Mouse (Mus musculus): ENCODE data around the gene Recql5. TPM values are rescaled to one million over a fixed set of nuclear protein-coding genes. Genes with fewer than 3 reads are reported as not detected.

Gene Recql5
- polyA plus RNA-seq, 1 experiment from 2014 or later = 25.0 TPM

DNA sequence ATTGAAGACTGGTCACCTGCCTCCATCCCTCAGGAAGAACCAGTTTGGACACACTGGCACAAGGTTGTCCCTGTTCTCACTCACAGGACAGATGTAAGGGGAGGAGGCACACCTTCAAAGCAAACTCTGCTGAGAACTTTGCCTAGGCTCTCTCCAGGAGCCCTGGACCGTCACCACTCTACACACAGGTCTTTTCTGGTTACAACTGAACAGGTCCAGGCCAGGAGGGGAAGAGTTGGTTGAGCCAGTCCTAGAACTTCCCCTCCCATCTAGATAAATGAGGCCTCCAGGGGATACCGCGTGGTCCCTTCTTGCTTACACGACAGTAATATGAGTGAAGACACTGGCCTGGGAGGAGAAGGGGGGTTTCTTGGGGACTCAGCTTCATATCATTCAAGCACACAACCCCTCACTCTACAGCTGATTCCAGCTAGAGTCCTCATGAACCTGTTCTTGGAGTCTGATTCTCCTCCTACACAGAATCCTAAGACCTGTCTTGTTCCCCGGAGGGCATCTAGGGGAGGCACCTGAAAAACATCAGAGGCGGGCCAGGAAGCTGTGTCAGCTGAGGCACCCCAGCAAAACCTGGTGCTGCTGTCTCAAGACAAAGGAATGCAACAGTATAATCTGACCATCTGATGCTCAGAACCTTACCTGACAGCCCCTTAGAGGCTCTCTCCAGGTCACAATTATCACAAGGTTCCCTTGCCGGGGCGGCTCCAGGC is 28.9 kb downstream of the Recql5 start:
- Histone ChIP-seq H3K27me3 (no peaks in the 10 kb centered on the region), H3K9me3 (no peaks in the 10 kb centered on the region), H3K4me2 (no peak overlapping the region), H3K4me3 (no peak overlapping the region), H3K4me1 (replicated peaks) (peaks cover 41% of the 10 kb centered on the region), H3K36me3 (peaks cover 17% of the 10 kb centered on the region), H3K9ac (no peak overlapping the region), H3K27ac (no peak overlapping the region)
- WGBS = 85% methylated on average over 8 of the region's 8 CpGs
- ATAC-seq (ENCODE audit: low FRiP score) = no peak

DNA sequence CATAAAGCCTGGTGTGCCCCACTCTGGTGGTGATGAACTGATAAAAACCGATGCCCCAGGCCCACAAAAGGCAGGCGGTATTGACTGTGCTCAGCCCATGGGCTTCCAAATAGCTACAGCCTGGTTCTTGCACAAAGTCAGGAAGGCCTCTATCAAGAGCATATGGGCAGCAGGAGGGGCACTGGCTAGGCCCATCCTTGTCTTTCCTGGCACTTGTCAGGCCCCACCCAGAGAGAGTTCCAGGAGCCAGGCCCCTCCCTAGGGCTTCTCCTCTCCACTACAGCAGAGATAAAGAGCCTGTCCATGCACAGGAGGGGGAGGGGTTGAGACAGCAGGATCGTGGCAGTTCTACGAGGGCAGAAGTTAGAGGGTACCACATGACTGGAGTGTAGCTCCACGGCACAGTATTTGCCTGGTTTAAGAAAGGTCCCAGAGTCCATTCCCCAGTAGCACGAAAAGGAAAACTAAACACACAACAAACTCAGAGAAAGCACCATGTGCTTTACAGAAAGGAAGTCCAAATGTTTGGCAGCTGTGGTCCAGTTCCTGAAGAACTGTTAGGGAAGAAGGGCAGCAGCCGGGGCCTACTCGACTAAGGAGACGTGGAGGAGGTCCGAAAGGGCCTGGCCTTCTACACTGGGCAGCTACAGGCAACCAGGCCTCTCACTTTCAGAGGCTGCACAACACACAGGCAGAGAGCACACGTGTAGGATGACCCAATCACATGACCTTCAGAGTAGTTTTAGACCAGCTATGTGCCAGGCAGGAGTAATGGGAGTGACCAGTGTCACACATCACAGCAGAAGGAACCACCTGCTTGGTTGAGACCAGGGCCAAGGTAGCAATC is 29.7 kb downstream of the Recql5 start:
- no peaks in the 10 kb centered on the region for H3K9me3 ChIP-seq
- WGBS = 75% methylated on average over 11 of the region's 11 CpGs
- H3K4me1 ChIP-seq (replicated peaks) = peaks cover 44% of the 10 kb centered on the region
- no peak overlapping the region for H3K9ac ChIP-seq
- no peaks in the 10 kb centered on the region for H3K27me3 ChIP-seq
- H3K4me3 ChIP-seq = no peak overlapping the region
- H3K27ac ChIP-seq = no peak overlapping the region
- peaks cover 15% of the 10 kb centered on the region for H3K36me3 ChIP-seq
- no peak overlapping the region for H3K4me2 ChIP-seq
- no peak for ATAC-seq (ENCODE audit: low FRiP score)

DNA sequence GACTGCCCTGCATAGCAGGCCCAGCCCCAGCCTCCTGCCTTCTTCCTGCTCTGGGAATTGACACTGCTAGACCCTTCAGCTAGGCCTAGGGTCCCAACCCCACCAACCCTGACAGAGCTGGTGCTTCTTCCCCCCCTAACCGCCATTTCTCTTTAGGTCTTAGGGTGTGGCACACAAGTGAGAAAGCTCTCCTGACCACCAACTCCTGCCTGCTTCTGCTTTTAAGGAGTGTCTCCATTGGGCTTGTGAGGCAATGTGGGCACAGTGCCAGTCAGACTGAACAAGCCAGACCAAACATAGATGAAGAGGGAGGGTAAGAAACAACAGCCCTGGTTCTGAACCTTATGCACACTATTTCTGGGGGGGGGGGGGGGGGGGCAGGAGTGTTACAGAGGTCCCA is 30.4 kb downstream of the Recql5 start:
- ATAC-seq (ENCODE audit: low FRiP score) = no peak
- H3K9me3 ChIP-seq = no peaks in the 10 kb centered on the region
- peaks cover 11% of the 10 kb centered on the region for H3K36me3 ChIP-seq
- no peak overlapping the region for H3K4me2 ChIP-seq
- no peak overlapping the region for H3K4me3 ChIP-seq
- no peak overlapping the region for H3K9ac ChIP-seq
- peaks cover 44% of the 10 kb centered on the region for H3K4me1 ChIP-seq (replicated peaks)
- WGBS = 88% methylated on average over 1 of the region's 1 CpGs
- no peaks in the 10 kb centered on the region for H3K27me3 ChIP-seq
- no peak overlapping the region for H3K27ac ChIP-seq

DNA sequence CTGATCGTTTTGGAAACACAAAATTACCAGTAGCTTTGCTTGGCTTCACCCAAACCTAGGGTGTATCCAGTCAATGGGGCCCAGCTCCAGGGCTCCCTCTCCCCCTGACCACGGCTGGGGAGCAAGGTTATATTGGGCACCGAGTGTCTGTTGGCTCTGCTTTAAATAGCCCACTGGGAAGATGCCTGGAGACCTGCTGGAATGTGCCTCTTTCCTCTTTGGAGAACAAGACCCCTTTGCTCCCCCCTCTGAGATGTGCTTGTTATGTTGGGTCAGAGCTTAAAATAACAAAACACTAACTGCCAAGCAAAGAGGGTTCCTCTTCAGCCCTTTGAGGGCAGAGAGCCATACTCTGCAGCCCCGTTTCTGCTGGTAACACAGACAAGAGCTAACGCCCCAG is 31.1 kb downstream of the Recql5 start:
- H3K27me3 ChIP-seq = no peaks in the 10 kb centered on the region
- peaks cover 18% of the 10 kb centered on the region for H3K36me3 ChIP-seq
- WGBS = 80% methylated on average over 5 of the region's 5 CpGs
- H3K9me3 ChIP-seq = no peaks in the 10 kb centered on the region
- no peak overlapping the region for H3K4me2 ChIP-seq
- no peak overlapping the region for H3K27ac ChIP-seq
- peaks cover 44% of the 10 kb centered on the region for H3K4me1 ChIP-seq (replicated peaks)
- ATAC-seq (ENCODE audit: low FRiP score) = no peak
- H3K9ac ChIP-seq = no peak overlapping the region
- no peak overlapping the region for H3K4me3 ChIP-seq

DNA sequence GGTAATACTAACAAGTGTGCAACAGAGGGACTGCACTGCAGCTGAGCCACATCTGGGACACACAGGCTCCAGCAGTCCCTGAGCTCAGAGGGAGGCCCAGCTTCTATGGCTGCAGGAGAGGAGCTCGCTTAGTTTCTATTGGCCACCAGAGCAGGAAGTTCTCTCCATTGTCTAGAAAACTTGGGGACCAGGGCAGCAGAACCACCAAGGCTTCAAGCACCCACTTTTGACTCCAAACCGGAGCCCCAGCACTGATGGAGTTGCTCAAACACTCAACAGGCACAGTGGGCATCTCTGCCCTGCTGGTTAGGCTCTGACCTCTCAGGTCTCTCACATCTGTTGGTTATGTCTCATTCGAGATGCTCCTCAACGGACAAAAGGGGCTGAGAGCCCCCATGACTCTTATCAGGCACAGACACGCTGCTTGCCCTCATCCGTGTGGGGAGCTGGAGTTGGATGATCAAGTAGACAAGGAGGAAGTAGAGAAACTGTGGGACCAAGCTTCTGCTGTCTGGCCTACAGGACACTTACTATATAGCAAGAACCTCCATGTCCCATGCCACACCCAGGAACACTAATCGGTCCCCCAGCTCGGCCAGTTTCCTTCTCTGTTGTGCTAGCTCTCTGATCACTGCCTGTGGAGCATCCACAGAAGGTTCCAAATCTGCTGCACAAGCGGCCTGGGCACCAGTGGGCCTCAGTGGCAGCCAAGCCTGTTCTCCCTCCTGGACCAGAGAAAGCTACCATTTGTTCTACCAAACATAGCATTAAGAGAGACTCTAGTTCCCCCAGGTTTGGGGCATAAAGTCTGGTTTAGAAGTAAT is 31.7 kb downstream of the Recql5 start:
- peaks cover 24% of the 10 kb centered on the region for H3K36me3 ChIP-seq
- ATAC-seq (ENCODE audit: low FRiP score) = no peak
- no peaks in the 10 kb centered on the region for H3K9me3 ChIP-seq
- no peak overlapping the region for H3K27ac ChIP-seq
- H3K4me3 ChIP-seq = no peak overlapping the region
- no peaks in the 10 kb centered on the region for H3K27me3 ChIP-seq
- no peak overlapping the region for H3K9ac ChIP-seq
- peaks cover 44% of the 10 kb centered on the region for H3K4me1 ChIP-seq (replicated peaks)
- H3K4me2 ChIP-seq = no peak overlapping the region
- 90% methylated on average over 9 of the region's 9 CpGs for WGBS

DNA sequence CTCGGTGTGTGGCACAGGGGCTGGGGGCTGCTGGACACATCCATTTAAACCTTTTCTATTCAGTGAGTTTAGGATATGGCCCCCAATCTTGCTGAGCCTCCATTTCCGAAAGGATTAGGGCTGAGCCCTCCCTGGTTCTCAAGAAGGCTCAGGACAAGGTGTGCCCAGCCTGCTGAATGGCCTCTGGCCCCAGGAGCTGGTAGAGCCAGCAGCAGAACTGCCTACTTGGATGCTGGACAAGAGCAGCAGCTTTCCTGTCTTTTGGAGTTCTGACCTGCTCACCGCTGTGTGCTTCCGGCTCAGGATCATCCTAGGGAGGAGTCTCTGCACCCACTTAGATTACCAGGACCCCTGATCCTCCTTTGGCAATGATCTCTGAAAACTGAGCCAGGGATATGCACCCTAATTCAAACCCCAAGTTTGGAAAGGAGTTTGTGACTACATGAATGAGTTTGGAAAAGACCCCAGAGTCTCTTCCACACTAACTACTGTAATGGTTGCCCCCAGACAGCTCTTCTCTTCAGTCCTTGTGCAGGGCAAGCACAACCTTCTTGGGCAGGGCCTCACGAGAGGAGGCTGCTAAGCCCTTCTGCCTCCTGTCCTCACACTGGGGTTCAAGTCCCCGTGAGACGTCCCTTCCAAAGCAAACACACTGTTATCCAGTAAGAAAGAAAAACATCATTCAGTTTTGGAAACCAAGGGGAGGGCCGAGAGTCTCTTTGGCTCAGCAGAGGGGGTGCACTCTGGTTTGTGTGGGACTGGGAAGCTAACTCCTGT is 32.5 kb downstream of the Recql5 start:
- peak overlapping the region; percentile 53; the same call in 1 of the 2 replicates for H3K9ac ChIP-seq
- H3K4me1 ChIP-seq (replicated peaks) = peaks cover 41% of the 10 kb centered on the region
- WGBS = 80% methylated on average over 8 of the region's 8 CpGs
- no peaks in the 10 kb centered on the region for H3K9me3 ChIP-seq
- 0 out of 2 replicates have a peak overlapping the region, but pooled peaks have one; percentile 10 for H3K4me2 ChIP-seq
- 0 out of 2 replicates have a peak overlapping the region, but pooled peaks have one; percentile 8 for H3K27ac ChIP-seq
- no peak for ATAC-seq (ENCODE audit: low FRiP score)
- H3K36me3 ChIP-seq = peaks cover 26% of the 10 kb centered on the region
- no peaks in the 10 kb centered on the region for H3K27me3 ChIP-seq
- H3K4me3 ChIP-seq = no peak overlapping the region

DNA sequence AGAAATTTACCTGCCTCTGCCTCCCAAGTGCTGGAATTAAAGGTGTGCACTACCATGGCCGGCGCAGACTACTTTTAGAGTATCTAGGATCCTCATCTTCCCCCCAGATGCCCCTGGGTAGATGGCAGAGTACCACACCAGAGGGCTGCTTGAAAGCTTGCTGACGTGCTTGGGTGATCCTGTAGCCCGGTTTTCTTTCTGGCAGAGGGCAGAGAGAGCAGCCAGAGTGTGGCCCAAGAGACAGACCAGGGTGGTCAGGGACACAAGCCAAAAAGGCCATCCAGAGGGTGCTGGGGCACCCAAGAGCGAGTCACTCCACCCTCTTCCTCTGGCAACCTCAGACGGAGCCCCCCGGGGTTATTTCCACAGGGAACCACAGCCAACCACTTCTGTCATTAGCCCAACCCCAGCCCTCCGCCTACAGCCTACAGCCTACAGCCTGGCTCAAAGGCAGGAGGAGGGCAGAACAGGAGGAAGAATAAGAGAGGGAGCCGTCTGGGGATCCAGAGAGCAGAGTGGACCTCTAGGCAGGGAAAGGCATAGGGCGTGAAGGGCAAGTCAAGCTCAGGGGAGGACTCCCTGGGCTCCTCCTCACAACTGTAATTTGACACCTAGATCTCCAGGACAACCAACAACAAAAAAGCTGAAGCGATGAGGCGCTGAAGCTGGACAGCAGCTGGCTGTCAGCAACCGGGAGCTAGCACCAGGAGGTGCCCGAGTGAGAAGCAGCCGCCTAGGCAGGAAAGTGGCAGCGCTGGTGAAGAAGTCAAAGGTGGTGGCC is 33.6 kb downstream of the Recql5 start, which contains the start of gene Smim5:
Gene Smim5, plus strand, starts transcription at position 481 of the 781 bp plus-strand sequence.
- no peaks in the 10 kb centered on the region for H3K9me3 ChIP-seq
- H3K4me3 ChIP-seq = no peak within 1 kb of the TSS
- WGBS = 30% methylated on average over 16 of the region's 16 CpGs
- H3K4me2 ChIP-seq = 0 out of 2 replicates have a peak within 1 kb of the TSS, but pooled peaks have one; percentile 10
- H3K36me3 ChIP-seq = peaks cover 32% of the 10 kb centered on the region
- peak within 1 kb of the TSS; percentile 53; the same call in 1 of the 2 replicates for H3K9ac ChIP-seq
- peaks cover 31% of the 10 kb centered on the region for H3K4me1 ChIP-seq (replicated peaks)
- H3K27ac ChIP-seq = peak within 1 kb of the TSS; percentile 26; the same call in 1 of the 2 replicates
- H3K27me3 ChIP-seq = no peaks in the 10 kb centered on the region
- ATAC-seq (ENCODE audit: low FRiP score) = no peak

DNA sequence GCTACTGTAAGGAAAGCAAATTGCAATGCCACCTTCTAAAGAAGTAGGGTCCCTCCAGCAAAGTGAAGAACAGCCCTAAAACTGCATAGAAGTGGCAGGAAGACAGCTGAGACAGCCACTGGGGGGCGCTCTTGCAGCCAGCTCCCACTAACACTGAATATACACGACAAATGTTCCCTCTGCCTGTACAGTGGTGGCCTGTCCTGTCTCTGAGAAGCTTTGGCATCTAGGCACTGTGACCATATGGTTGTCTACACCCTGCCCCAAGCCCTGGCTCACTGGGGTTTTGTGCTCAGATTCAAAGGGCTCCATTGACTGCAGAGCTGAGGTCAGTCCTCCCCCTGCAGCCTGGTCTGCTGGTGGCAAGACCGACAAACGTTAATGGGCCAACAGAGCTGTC is 34.4 kb downstream of the Recql5 start:
- Histone ChIP-seq H3K4me3 (no peak overlapping the region), H3K9ac (no peak overlapping the region), H3K27ac (no peak overlapping the region), H3K4me2 (no peak overlapping the region), H3K36me3 (peaks cover 39% of the 10 kb centered on the region), H3K4me1 (replicated peaks) (peaks cover 30% of the 10 kb centered on the region), H3K9me3 (no peaks in the 10 kb centered on the region), H3K27me3 (no peaks in the 10 kb centered on the region)
- 7% methylated on average over 4 of the region's 4 CpGs for WGBS
- ATAC-seq (ENCODE audit: low FRiP score) = no peak

DNA sequence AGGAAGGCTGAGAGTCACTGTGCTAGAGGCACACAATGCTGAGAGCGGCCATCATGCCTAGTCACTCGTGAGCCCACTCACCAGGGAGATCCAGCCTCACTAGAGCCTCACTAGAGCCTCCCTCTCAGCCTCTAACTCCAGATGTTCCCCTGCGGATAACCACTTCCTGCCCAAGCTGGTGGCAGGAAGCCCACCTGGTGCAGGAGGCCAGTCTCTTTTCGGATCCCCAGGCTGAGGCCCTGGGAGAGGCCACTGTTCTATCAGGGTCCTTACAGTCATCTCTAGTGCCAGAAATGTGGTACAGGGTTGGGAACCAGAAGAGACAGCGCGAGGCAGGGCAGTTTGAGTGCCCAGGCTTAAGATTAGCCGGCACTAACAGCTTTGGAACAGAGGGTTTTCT is 34.8 kb downstream of the Recql5 start:
- H3K9me3 ChIP-seq = no peaks in the 10 kb centered on the region
- no peak overlapping the region for H3K4me2 ChIP-seq
- H3K4me3 ChIP-seq = no peak overlapping the region
- H3K27me3 ChIP-seq = no peaks in the 10 kb centered on the region
- peaks cover 44% of the 10 kb centered on the region for H3K36me3 ChIP-seq
- H3K27ac ChIP-seq = no peak overlapping the region
- ATAC-seq (ENCODE audit: low FRiP score) = no peak
- 91% methylated on average over 7 of the region's 7 CpGs for WGBS
- H3K9ac ChIP-seq = no peak overlapping the region
- peaks cover 25% of the 10 kb centered on the region for H3K4me1 ChIP-seq (replicated peaks)

DNA sequence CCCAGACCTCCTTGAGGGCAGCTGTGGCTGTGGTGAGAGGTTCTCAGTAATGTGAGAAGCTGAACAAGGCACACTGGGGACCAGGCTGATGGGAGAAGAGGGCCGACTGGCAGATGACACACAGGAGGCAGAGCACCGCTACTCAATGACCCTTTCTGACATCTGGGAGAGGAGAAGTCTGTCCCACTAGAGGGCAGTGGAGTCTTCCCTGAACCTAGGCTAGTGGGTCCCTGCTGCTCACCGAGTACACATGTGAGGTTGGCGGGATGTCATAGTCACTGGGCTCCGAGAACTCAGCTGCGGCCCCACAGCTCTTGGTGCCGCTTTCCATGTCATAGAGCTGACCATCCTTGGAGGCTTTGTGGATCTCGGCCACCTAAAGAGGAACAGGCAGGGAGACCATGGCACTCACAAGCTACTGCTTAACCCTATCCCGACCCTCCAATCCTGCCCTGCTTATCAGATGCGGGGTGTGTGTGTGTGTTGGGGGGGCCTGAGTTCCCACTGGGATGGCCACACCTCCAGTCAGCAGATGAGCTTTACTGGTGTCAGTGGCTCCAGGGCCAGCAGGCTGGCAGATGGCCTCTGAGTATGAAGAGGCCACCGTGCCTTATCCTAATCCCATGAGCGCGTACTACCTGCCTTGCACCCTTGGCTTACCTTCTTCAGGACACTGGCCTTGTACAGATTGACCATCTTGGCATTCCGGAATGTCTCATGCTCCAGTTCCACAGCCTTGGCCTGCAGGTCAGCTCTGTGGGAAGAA is 38.3 kb downstream of the Recql5 start:
- no peak overlapping the region for H3K9ac ChIP-seq
- no peak for ATAC-seq (ENCODE audit: low FRiP score)
- no peak overlapping the region for H3K27ac ChIP-seq
- H3K4me2 ChIP-seq = no peak overlapping the region
- H3K36me3 ChIP-seq = peaks cover 59% of the 10 kb centered on the region
- peaks cover 8% of the 10 kb centered on the region for H3K4me1 ChIP-seq (replicated peaks)
- H3K4me3 ChIP-seq = no peak overlapping the region
- H3K9me3 ChIP-seq = no peaks in the 10 kb centered on the region
- 77% methylated on average over 14 of the region's 14 CpGs for whole genome bisulfite sequencing
- H3K27me3 ChIP-seq = no peaks in the 10 kb centered on the region
